Mouse (Mus musculus): Measurements from ENCODE around the gene Gm21891. TPM values are rescaled to one million over a fixed set of nuclear protein-coding genes. Genes with fewer than 3 reads are reported as not detected.

Gm21891 gene
- not detected for polyA plus RNA-seq (2014; fragmentation: Illumina TruSeq; extraction: RNeasy Lipid Tissue Mini Kit (QIAGEN cat#74804); ENCODE audit: low read depth, low replicate concordance)

DNA sequence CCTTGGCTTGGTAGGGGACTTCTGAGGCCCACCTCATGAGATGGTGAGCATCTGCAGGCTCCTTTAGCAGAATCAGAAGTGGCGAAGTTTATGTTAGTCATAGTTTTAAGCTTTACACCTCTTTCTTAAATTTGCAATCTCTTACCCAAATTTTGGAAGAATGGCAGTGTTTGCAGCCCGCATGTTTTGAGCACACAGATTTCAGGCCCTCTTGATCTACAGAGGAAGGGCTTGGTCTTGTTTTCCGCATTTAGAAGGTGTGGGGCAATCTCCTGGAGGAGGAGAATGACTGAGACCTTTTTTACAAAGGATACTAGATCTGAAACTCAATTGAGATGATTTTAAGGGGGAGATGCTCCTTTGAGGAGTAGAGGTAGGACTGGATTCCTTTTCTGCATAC is at the start of gene Gm21891:
Gm21891 (minus strand) TSS at position 101 of the 400 bp plus-strand sequence.

DNA sequence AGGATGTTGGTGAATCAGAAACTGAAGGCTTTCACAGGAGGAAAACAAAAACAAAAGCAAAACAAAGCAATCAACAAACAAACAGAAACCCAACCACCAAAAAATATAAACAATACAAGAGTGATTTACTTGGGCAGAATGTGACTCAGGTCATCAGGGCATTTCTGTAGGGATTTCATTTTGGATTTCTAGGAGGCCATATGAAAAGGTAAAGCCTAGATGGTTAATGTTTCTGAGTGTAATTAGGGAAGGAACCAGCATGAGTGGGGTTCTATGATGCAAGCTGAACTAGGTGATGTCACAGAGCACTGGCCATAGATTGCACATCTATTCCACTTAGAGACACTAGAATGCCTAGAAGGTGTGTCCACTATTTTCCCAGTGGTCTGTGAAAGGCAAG is 28.4 kb upstream of the Gm21891 start, which contains the start of gene Gm21425:
Gm21425 (plus strand) TSS at position 301 of the 400 bp plus-strand sequence.

Other genes with a start within 250 kb of the Gm21891 start
- not detected for gene Gm20807, start 90.6 kb downstream of the Gm21891 start, polyA plus RNA-seq (2014; fragmentation: Illumina TruSeq; extraction: RNeasy Lipid Tissue Mini Kit (QIAGEN cat#74804); ENCODE audit: low read depth, low replicate concordance)
- not detected for gene Gm21425, start 28.5 kb upstream of the Gm21891 start, polyA plus RNA-seq (2014; fragmentation: Illumina TruSeq; extraction: RNeasy Lipid Tissue Mini Kit (QIAGEN cat#74804); ENCODE audit: low read depth, low replicate concordance)
- gene Gm21828, start 90.4 kb upstream of the Gm21891 start, polyA plus RNA-seq (2014; fragmentation: Illumina TruSeq; extraction: RNeasy Lipid Tissue Mini Kit (QIAGEN cat#74804); ENCODE audit: low read depth, low replicate concordance) = not detected
- gene Gm21440, start 118.9 kb upstream of the Gm21891 start, polyA plus RNA-seq (2014; fragmentation: Illumina TruSeq; extraction: RNeasy Lipid Tissue Mini Kit (QIAGEN cat#74804); ENCODE audit: low read depth, low replicate concordance) = not detected
- gene Gm21454, start 119.0 kb upstream of the Gm21891 start, polyA plus RNA-seq (2014; fragmentation: Illumina TruSeq; extraction: RNeasy Lipid Tissue Mini Kit (QIAGEN cat#74804); ENCODE audit: low read depth, low replicate concordance) = not detected
- gene Gm21725, start 215.6 kb upstream of the Gm21891 start, polyA plus RNA-seq (2014; fragmentation: Illumina TruSeq; extraction: RNeasy Lipid Tissue Mini Kit (QIAGEN cat#74804); ENCODE audit: low read depth, low replicate concordance) = not detected